In the genomic region with DNA sequence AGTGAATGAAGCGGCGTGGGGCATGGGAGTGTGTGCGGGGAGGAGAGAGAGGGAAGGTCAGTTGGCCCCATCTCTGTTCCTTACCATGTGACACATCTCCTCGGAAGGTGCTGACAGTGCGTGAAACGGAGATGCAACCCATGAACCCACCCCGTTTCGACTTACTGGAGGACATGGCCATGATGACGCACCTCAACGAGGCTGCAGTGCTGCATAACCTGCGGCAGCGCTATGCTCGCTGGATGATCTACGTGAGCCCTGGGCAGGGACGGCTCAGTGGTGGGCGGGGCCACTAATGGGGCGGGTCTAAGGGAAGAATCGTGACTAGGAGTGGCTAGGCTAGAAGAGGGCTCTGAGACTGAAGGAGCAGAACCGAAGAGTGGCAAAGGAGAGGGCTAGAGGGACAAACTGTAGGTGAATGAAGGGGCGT, we compare ENCODE assay signal across 8 mouse cellular contexts. TPM values are rescaled to one million over a fixed set of nuclear protein-coding genes. Genes with fewer than 3 reads are reported as not detected.
DNase-seq lines count a peak whose midpoint lies in the region; ATAC-seq lines count a peak whose summit lies in the region.

No protein-coding gene starts in this region.

- 0 out of 2 replicates have a peak overlapping the region, but pooled peaks have one; percentile 29 for H3K9ac ChIP-seq in hindbrain, embryonic 13.5 days
- no peak overlapping the region for H3K9ac ChIP-seq in midbrain, embryonic 15.5 days

- WGBS in hindbrain, embryonic 13.5 days = 5% methylated on average over 20 of the region's 20 CpGs
- 5% methylated on average over 20 of the region's 20 CpGs for WGBS in midbrain, embryonic 15.5 days

- no peaks in the 10 kb centered on the region for H3K9me3 ChIP-seq in hindbrain, embryonic 13.5 days
- no peaks in the 10 kb centered on the region for H3K9me3 ChIP-seq in midbrain, embryonic 15.5 days

- 0 out of 2 replicates have a peak, but pooled peaks cover 17% of the 10 kb centered on the region for H3K27me3 ChIP-seq in hindbrain, embryonic 13.5 days
- 0 out of 2 replicates have a peak, but pooled peaks cover 6% of the 10 kb centered on the region for H3K27me3 ChIP-seq in midbrain, embryonic 15.5 days (replicated peaks)

- no peak overlapping the region for H3K27ac ChIP-seq in brown adipose tissue, adult 24 weeks (replicated peaks; ENCODE audit: low read depth, low read length)
- no peak overlapping the region for H3K27ac ChIP-seq in hindbrain, embryonic 13.5 days
- no peak overlapping the region for H3K27ac ChIP-seq in midbrain, embryonic 15.5 days

- H3K4me2 ChIP-seq in hindbrain, embryonic 13.5 days = peak overlapping the region; percentile 53
- H3K4me2 ChIP-seq in midbrain, embryonic 15.5 days = peak overlapping the region; percentile 42

- DNase-seq in cerebellum, postnatal 4 days (ENCODE audit: low spot score in 2 of 2) = no peak
- DNase-seq in liver = peak; percentile 99
- DNase-seq in testis, postnatal 10 days (ENCODE audit: low spot score) = peak; percentile 81

- no peaks in the 10 kb centered on the region for H3K4me1 ChIP-seq in brown adipose tissue, adult 24 weeks (ENCODE audit: control insufficient read depth, insufficient read depth, insufficient read length, low read length)
- H3K4me1 ChIP-seq in hindbrain, embryonic 13.5 days (replicated peaks) = peaks cover 8% of the 10 kb centered on the region
- H3K4me1 ChIP-seq in midbrain, embryonic 15.5 days = peaks cover 4% of the 10 kb centered on the region; the same call in 1 of the 2 replicates

- no peaks in the 10 kb centered on the region for H3K36me3 ChIP-seq in hindbrain, embryonic 13.5 days
- H3K36me3 ChIP-seq in midbrain, embryonic 15.5 days (replicated peaks) = no peaks in the 10 kb centered on the region

- H3K4me3 ChIP-seq in brown adipose tissue, adult 24 weeks (ENCODE audit: insufficient read depth, low read depth, low read length) = peak overlapping the region; percentile 38
- peak overlapping the region; percentile 27 for H3K4me3 ChIP-seq in hindbrain, embryonic 13.5 days
- H3K4me3 ChIP-seq in midbrain, embryonic 15.5 days = peak overlapping the region; percentile 23

- ATAC-seq in cerebellum, adult (ENCODE audit: insufficient number of reproducible peaks, low FRiP score, low TSS enrichment) = peak; percentile 75
- peak; percentile 95 for ATAC-seq in erythroid progenitor cell, adult 5-6 weeks (replicated peaks; ENCODE audit: low FRiP score, poor library complexity, severe bottlenecking)
- peak; percentile 84 for ATAC-seq in hindbrain, embryonic 13.5 days (ENCODE audit: low FRiP score)
- peak; percentile 60; the same call in 1 of the 2 replicates for ATAC-seq in midbrain, embryonic 15.5 days (replicated peaks)

RNA-seq across cellular contexts. Expression of a gene that starts 2.3 kb away (rescaled TPM):
- polyA plus RNA-seq in brown adipose tissue, adult 24 weeks (2012; ENCODE audit: insufficient read depth, insufficient read length, missing spikeins) = 0.16 and 1.2 TPM in 2 replicates
- not detected in 2 replicates for total RNA-seq in erythroid progenitor cell, adult 5-6 weeks (2015; ENCODE audit: low replicate concordance)
- total RNA-seq in erythroid progenitor cell, adult 5-6 weeks (2017; ENCODE audit: low replicate concordance) = not detected in 2 replicates
- 0.82 and 0.88 TPM in 2 replicates for polyA plus RNA-seq in hindbrain, embryonic 13.5 days (2015; fragmentation: Nextera tagmentation; extraction: Ambion mirVana)
- 0.64 and 1.2 TPM in 2 replicates for polyA plus RNA-seq in midbrain, embryonic 15.5 days (2015; fragmentation: Nextera tagmentation; extraction: Ambion mirVana)

RNA-seq across cellular contexts. Expression of a gene that starts 20.7 kb away (rescaled TPM):
- 15.7 and 25.5 TPM in 2 replicates for polyA plus RNA-seq in brown adipose tissue, adult 24 weeks (2012; ENCODE audit: insufficient read depth, insufficient read length, missing spikeins)
- total RNA-seq in erythroid progenitor cell, adult 5-6 weeks (2015; ENCODE audit: low replicate concordance) = 2.9 and 7.1 TPM in 2 replicates
- 5.6 and 9.6 TPM in 2 replicates for total RNA-seq in erythroid progenitor cell, adult 5-6 weeks (2017; ENCODE audit: low replicate concordance)
- polyA plus RNA-seq in hindbrain, embryonic 13.5 days (2015; fragmentation: Nextera tagmentation; extraction: Ambion mirVana) = 14.8 and 16.4 TPM in 2 replicates
- polyA plus RNA-seq in midbrain, embryonic 15.5 days (2015; fragmentation: Nextera tagmentation; extraction: Ambion mirVana) = 15.3 and 16.3 TPM in 2 replicates

Comparison
In these comparisons a context has a peak if more than half of its experiments do, and no peak if none do; other contexts are left out.
1. DNase-seq: peak in liver (single experiment) and testis, postnatal 10 days (single experiment); none in cerebellum, postnatal 4 days (0 of 2).
2. Peak in every context shown above with its lines, with median percentiles within 50 percentile points of each other: ATAC-seq and H3K4me3 ChIP-seq.